Mouse (Mus musculus): ENCODE measurements around the gene F2. TPM values are rescaled to one million over a fixed set of nuclear protein-coding genes. Genes with fewer than 3 reads are reported as not detected.

F2 gene
- polyA plus RNA-seq, 1 experiment, result 0.62 TPM

- no peaks in the 10 kb centered on the region for H3K27me3 ChIP-seq (ENCODE audit: control insufficient read depth, insufficient read depth, low read length)
- DNase-seq, result no peak
- WGBS, result 94% methylated on average over 6 of the region's 6 CpGs
- H3K36me3 ChIP-seq (ENCODE audit: control insufficient read depth, insufficient read depth, low read length), result peaks cover 64% of the 10 kb centered on the region
- TF ChIP-seq POLR2A (IDR thresholded peaks at IDR 0.05; ENCODE audit: control insufficient read depth, extremely low read depth, insufficient read depth, low read length, poor library complexity) (no peak), CTCF (IDR thresholded peaks at IDR 0.05; ENCODE audit: borderline replicate concordance, control insufficient read depth, extremely low read depth, insufficient read depth, low read length, poor library complexity) (no peak)
- H3K4me3 ChIP-seq (ENCODE audit: control insufficient read depth, insufficient read depth, low read length), result no peak overlapping the region
- no peaks in the 10 kb centered on the region for H3K4me1 ChIP-seq (replicated peaks; ENCODE audit: control insufficient read depth, insufficient read depth, low read length)
- H3K27ac ChIP-seq (ENCODE audit: control insufficient read depth, insufficient read depth, low read length), result no peak overlapping the region
Measured at GRCm38 (mm10) chr2:91670038-91670437, 33.8 kb upstream of the F2 start.

- no peaks in the 10 kb centered on the region for H3K4me1 ChIP-seq (replicated peaks; ENCODE audit: control insufficient read depth, insufficient read depth, low read length)
- H3K36me3 ChIP-seq (ENCODE audit: control insufficient read depth, insufficient read depth, low read length), result peaks cover 57% of the 10 kb centered on the region
- H3K27ac ChIP-seq (ENCODE audit: control insufficient read depth, insufficient read depth, low read length), result no peak overlapping the region
- H3K4me3 ChIP-seq (ENCODE audit: control insufficient read depth, insufficient read depth, low read length), result no peak overlapping the region
- H3K27me3 ChIP-seq (ENCODE audit: control insufficient read depth, insufficient read depth, low read length), result no peaks in the 10 kb centered on the region
- no peak for DNase-seq
- TF ChIP-seq CTCF (IDR thresholded peaks at IDR 0.05; ENCODE audit: borderline replicate concordance, control insufficient read depth, extremely low read depth, insufficient read depth, low read length, poor library complexity) (no peak), POLR2A (IDR thresholded peaks at IDR 0.05; ENCODE audit: control insufficient read depth, extremely low read depth, insufficient read depth, low read length, poor library complexity) (no peak)
- WGBS, result 98% methylated on average over 8 of the region's 8 CpGs
Measured at GRCm38 (mm10) chr2:91669326-91669725, 33.1 kb upstream of the F2 start.

- Histone ChIP-seq H3K4me3 (ENCODE audit: control insufficient read depth, insufficient read depth, low read length) (no peak overlapping the region), H3K27me3 (ENCODE audit: control insufficient read depth, insufficient read depth, low read length) (no peaks in the 10 kb centered on the region), H3K36me3 (ENCODE audit: control insufficient read depth, insufficient read depth, low read length) (peaks cover 66% of the 10 kb centered on the region), H3K4me1 (replicated peaks; ENCODE audit: control insufficient read depth, insufficient read depth, low read length) (no peaks in the 10 kb centered on the region), H3K27ac (ENCODE audit: control insufficient read depth, insufficient read depth, low read length) (no peak overlapping the region)
- TF ChIP-seq CTCF (IDR thresholded peaks at IDR 0.05; ENCODE audit: borderline replicate concordance, control insufficient read depth, extremely low read depth, insufficient read depth, low read length, poor library complexity), result no peak
- no peak for TF ChIP-seq POLR2A (IDR thresholded peaks at IDR 0.05; ENCODE audit: control insufficient read depth, extremely low read depth, insufficient read depth, low read length, poor library complexity)
- 94% methylated on average over 2 of the region's 2 CpGs for WGBS
- no peak for DNase-seq
Measured at GRCm38 (mm10) chr2:91667747-91668146, 31.5 kb upstream of the F2 start.

- Histone ChIP-seq H3K36me3 (ENCODE audit: control insufficient read depth, insufficient read depth, low read length) (peaks cover 67% of the 10 kb centered on the region), H3K27me3 (ENCODE audit: control insufficient read depth, insufficient read depth, low read length) (no peaks in the 10 kb centered on the region), H3K27ac (ENCODE audit: control insufficient read depth, insufficient read depth, low read length) (no peak overlapping the region), H3K4me3 (ENCODE audit: control insufficient read depth, insufficient read depth, low read length) (no peak overlapping the region), H3K4me1 (replicated peaks; ENCODE audit: control insufficient read depth, insufficient read depth, low read length) (no peaks in the 10 kb centered on the region)
- 98% methylated on average over 6 of the region's 6 CpGs for WGBS
- TF ChIP-seq POLR2A (IDR thresholded peaks at IDR 0.05; ENCODE audit: control insufficient read depth, extremely low read depth, insufficient read depth, low read length, poor library complexity), result no peak
- TF ChIP-seq CTCF (IDR thresholded peaks at IDR 0.05; ENCODE audit: borderline replicate concordance, control insufficient read depth, extremely low read depth, insufficient read depth, low read length, poor library complexity), result no peak
- no peak for DNase-seq
Measured at GRCm38 (mm10) chr2:91666386-91666910, 30.2 kb upstream of the F2 start.

GRCm38 (mm10) chr2:91664780-91665179 lies 28.6 kb upstream of the F2 start:
- peaks cover 58% of the 10 kb centered on the region for H3K36me3 ChIP-seq (ENCODE audit: control insufficient read depth, insufficient read depth, low read length)
- H3K4me1 ChIP-seq (replicated peaks; ENCODE audit: control insufficient read depth, insufficient read depth, low read length), result no peaks in the 10 kb centered on the region
- H3K4me3 ChIP-seq (ENCODE audit: control insufficient read depth, insufficient read depth, low read length), result no peak overlapping the region
- DNase-seq, result no peak
- H3K27me3 ChIP-seq (ENCODE audit: control insufficient read depth, insufficient read depth, low read length), result no peaks in the 10 kb centered on the region
- no peak for TF ChIP-seq CTCF (IDR thresholded peaks at IDR 0.05; ENCODE audit: borderline replicate concordance, control insufficient read depth, extremely low read depth, insufficient read depth, low read length, poor library complexity)
- no peak for TF ChIP-seq POLR2A (IDR thresholded peaks at IDR 0.05; ENCODE audit: control insufficient read depth, extremely low read depth, insufficient read depth, low read length, poor library complexity)
- H3K27ac ChIP-seq (ENCODE audit: control insufficient read depth, insufficient read depth, low read length), result no peak overlapping the region

GRCm38 (mm10) chr2:91660981-91661380 lies 24.8 kb upstream of the F2 start:
- H3K27me3 ChIP-seq (ENCODE audit: control insufficient read depth, insufficient read depth, low read length), result no peaks in the 10 kb centered on the region
- DNase-seq, result no peak
- TF ChIP-seq POLR2A (IDR thresholded peaks at IDR 0.05; ENCODE audit: control insufficient read depth, extremely low read depth, insufficient read depth, low read length, poor library complexity) (no peak), CTCF (IDR thresholded peaks at IDR 0.05; ENCODE audit: borderline replicate concordance, control insufficient read depth, extremely low read depth, insufficient read depth, low read length, poor library complexity) (no peak)
- H3K4me1 ChIP-seq (replicated peaks; ENCODE audit: control insufficient read depth, insufficient read depth, low read length), result no peaks in the 10 kb centered on the region
- no peak overlapping the region for H3K4me3 ChIP-seq (ENCODE audit: control insufficient read depth, insufficient read depth, low read length)
- peaks cover 65% of the 10 kb centered on the region for H3K36me3 ChIP-seq (ENCODE audit: control insufficient read depth, insufficient read depth, low read length)
- 99% methylated on average over 6 of the region's 6 CpGs for WGBS
- no peak overlapping the region for H3K27ac ChIP-seq (ENCODE audit: control insufficient read depth, insufficient read depth, low read length)

DNA sequence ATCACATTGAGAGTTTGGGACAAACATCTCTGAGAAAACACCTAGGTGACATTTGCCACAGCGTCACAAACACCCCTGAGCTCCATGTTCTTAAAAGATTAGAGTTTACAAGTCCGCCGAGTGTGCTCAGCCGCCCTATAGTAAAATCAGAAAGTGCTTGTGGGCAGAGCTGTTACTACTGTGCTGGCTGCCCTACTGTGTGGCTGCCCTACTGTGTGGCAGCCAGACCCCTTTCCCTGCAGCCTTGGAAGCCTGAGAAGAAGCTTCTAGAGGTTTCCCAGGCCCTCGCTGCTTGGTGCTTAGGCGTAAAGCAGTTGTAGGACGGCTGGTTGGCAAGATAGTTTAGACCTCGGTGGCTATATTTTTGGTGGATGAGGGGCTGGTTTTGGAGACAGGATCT lies 23.4 kb upstream of the F2 start:
- Histone ChIP-seq H3K4me1 (replicated peaks; ENCODE audit: control insufficient read depth, insufficient read depth, low read length) (no peaks in the 10 kb centered on the region), H3K36me3 (ENCODE audit: control insufficient read depth, insufficient read depth, low read length) (peaks cover 77% of the 10 kb centered on the region), H3K27ac (ENCODE audit: control insufficient read depth, insufficient read depth, low read length) (no peak overlapping the region), H3K27me3 (ENCODE audit: control insufficient read depth, insufficient read depth, low read length) (no peaks in the 10 kb centered on the region), H3K4me3 (ENCODE audit: control insufficient read depth, insufficient read depth, low read length) (no peak overlapping the region)
- TF ChIP-seq CTCF (IDR thresholded peaks at IDR 0.05; ENCODE audit: borderline replicate concordance, control insufficient read depth, extremely low read depth, insufficient read depth, low read length, poor library complexity), result no peak
- DNase-seq, result no peak
- 97% methylated on average over 8 of the region's 8 CpGs for WGBS
